1 mouse cellular context compared by ENCODE assay signal in the genomic region with DNA sequence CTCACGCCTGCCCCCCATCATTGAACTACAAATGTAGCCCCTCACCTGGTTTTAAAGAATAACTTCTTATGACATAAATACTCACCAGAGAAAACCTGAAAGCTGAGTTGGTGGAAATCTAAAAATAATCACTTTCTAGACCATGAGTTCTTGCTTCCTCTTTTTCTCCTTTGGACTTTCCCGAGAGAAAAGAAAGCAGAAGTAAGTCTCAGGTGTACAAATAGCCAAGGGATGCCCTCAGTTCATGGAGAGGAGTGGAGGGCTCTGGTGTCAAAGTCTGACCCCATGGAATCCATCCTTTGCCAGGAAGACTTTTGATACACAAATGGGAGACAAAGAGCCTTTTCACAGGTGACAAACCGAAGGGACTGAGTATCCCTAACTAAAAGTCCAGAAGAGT.
A peak's percentile ranks its signal among the peaks of the same experiment; 100 is the strongest.
TF ChIP-seq lines count a peak whose summit lies in the region.

No protein-coding gene starts in this region.

TF ChIP-seq in CH12.LX, 34 proteins besides CTCF, POLR2A, EP300 and RAD21:
- TF ChIP-seq MAZ (IDR thresholded peaks at IDR 0.05; ENCODE audit: low read depth, low read length) = no peak
- TF ChIP-seq CHD2 (IDR thresholded peaks at IDR 0.05; ENCODE audit: low read length) = peak; percentile 54
- no peak for TF ChIP-seq ZMIZ1 (IDR thresholded peaks at IDR 0.05; ENCODE audit: low read depth, low read length)
- TF ChIP-seq KAT2A (IDR thresholded peaks at IDR 0.05; ENCODE audit: insufficient replicate concordance, low read length) = no peak
- 0 out of 2 replicates have a peak, but pooled peaks have one; percentile 10 for TF ChIP-seq ELF1 (IDR thresholded peaks at IDR 0.05; ENCODE audit: low read depth, low read length)
- no peak for TF ChIP-seq GABPA (IDR thresholded peaks at IDR 0.05; ENCODE audit: insufficient replicate concordance, low read depth, low read length)
- peak; percentile 98 for TF ChIP-seq MEF2A (IDR thresholded peaks at IDR 0.05; ENCODE audit: borderline replicate concordance, low read depth, low read length)
- peak; percentile 77 for TF ChIP-seq MAFK (IDR thresholded peaks at IDR 0.05; ENCODE audit: insufficient replicate concordance, low read length)
- TF ChIP-seq IRF4 (IDR thresholded peaks at IDR 0.05; ENCODE audit: low read depth, low read length) = peak; percentile 89
- TF ChIP-seq MXI1 (IDR thresholded peaks at IDR 0.05; ENCODE audit: low read depth, low read length) = no peak
- TF ChIP-seq USF1 (IDR thresholded peaks at IDR 0.05; ENCODE audit: low read depth, low read length) = no peak
- no peak for TF ChIP-seq POLR2AphosphoS2 (IDR thresholded peaks at IDR 0.05; ENCODE audit: low read depth, low read length)
- TF ChIP-seq NELFE (IDR thresholded peaks at IDR 0.05; ENCODE audit: low read depth, low read length) = no peak
- TF ChIP-seq UBTF (IDR thresholded peaks at IDR 0.05; ENCODE audit: low read depth, low read length) = no peak
- TF ChIP-seq NRF1 (IDR thresholded peaks at IDR 0.05; ENCODE audit: low read depth, low read length) = no peak
- TF ChIP-seq ZNF384 (IDR thresholded peaks at IDR 0.05; ENCODE audit: low read depth, low read length) = no peak; the same call in 1 of the 2 replicates
- no peak for TF ChIP-seq MAX (IDR thresholded peaks at IDR 0.05; ENCODE audit: low read length)
- no peak for TF ChIP-seq HCFC1 (IDR thresholded peaks at IDR 0.05; ENCODE audit: low read depth, low read length)
- TF ChIP-seq SMC3 (IDR thresholded peaks at IDR 0.05; ENCODE audit: low read depth, low read length) = no peak
- no peak for TF ChIP-seq CHD1 (IDR thresholded peaks at IDR 0.05; ENCODE audit: low read depth, low read length)
- TF ChIP-seq MYC (IDR thresholded peaks at IDR 0.05; ENCODE audit: low read depth, low read length) = peak; percentile 67; the same call in 1 of the 2 replicates
- TF ChIP-seq TCF12 (IDR thresholded peaks at IDR 0.05; ENCODE audit: low read depth, low read length) = peak; percentile 94
- peak; percentile 51; the same call in 1 of the 2 replicates for TF ChIP-seq RCOR1 (conservative IDR thresholded peaks at IDR 0.05; ENCODE audit: low read depth, low read length)
- TF ChIP-seq ZC3H11A (IDR thresholded peaks at IDR 0.05; ENCODE audit: low read depth, low read length) = no peak
- peak; percentile 67 for TF ChIP-seq TBP (conservative IDR thresholded peaks at IDR 0.05; ENCODE audit: low read depth, low read length)
- TF ChIP-seq USF2 (conservative IDR thresholded peaks at IDR 0.05; ENCODE audit: low read depth, low read length) = no peak
- peak; percentile 65 for TF ChIP-seq BHLHE40 (IDR thresholded peaks at IDR 0.05; ENCODE audit: low read depth, low read length)
- peak; percentile 83 for TF ChIP-seq ETS1 (conservative IDR thresholded peaks at IDR 0.05; ENCODE audit: low read depth, low read length)
- no peak for TF ChIP-seq ZKSCAN1 (IDR thresholded peaks at IDR 0.05; ENCODE audit: borderline replicate concordance, low read depth, low read length)
- no peak for TF ChIP-seq E2F4 (IDR thresholded peaks at IDR 0.05; ENCODE audit: insufficient replicate concordance, low read depth, low read length)
- no peak for TF ChIP-seq PAX5 (IDR thresholded peaks at IDR 0.05; ENCODE audit: low read length)
- peak; percentile 52 for TF ChIP-seq JUN (IDR thresholded peaks at IDR 0.05; ENCODE audit: insufficient read depth, low read depth, low read length)
- TF ChIP-seq JUND (conservative IDR thresholded peaks at IDR 0.05; ENCODE audit: low read depth, low read length) = no peak; the same call in 1 of the 2 replicates
- peak; percentile 69 for TF ChIP-seq SIN3A (IDR thresholded peaks at IDR 0.05; ENCODE audit: low read length)
